Mouse (Mus musculus) forebrain, embryonic 12.5 days (tissue): Measurements from ENCODE around the gene Vti1b. TPM values are rescaled to one million over a fixed set of nuclear protein-coding genes. Genes with fewer than 3 reads are reported as not detected.
A peak's percentile ranks its signal among the peaks of the same experiment; 100 is the strongest.
"Not testable (repeated sequence)": the region's sequence is repeated elsewhere in the genome, so short reads cannot be mapped to it uniquely, and the experiment has no call there.

Experiments used
- ATAC-seq: fragments of 200-750 bp; cut with Nextera tagmentation; 2 replicates; pipeline ENCODE4 v1.8.0; 2017; ENCODE audit warnings: moderate TSS enrichment; ENCODE audit not compliant: low FRiP score
- H3K27ac ChIP-seq: fragments of 300-500 bp; sonication (generic); 2 replicates; pipeline ENCODE4 v1.5.1; 2016; ENCODE audit warnings: mild to moderate bottlenecking
- H3K27me3 ChIP-seq: fragments of 300-500 bp; sonication (generic); 2 replicates; pipeline ENCODE4 v1.6.1; 2016; ENCODE audit warnings: mild to moderate bottlenecking
- H3K36me3 ChIP-seq: fragments of 300-500 bp; sonication (generic); replicated peaks from 2 replicates; pipeline ENCODE4 v1.6.1; 2016; ENCODE audit warnings: mild to moderate bottlenecking
- H3K4me1 ChIP-seq: fragments of 300-500 bp; sonication (generic); 2 replicates; pipeline ENCODE4 v1.6.1; 2016
- H3K4me2 ChIP-seq: fragments of 300-500 bp; sonication (generic); 2 replicates; pipeline ENCODE4 v1.6.1; 2016; ENCODE audit warnings: mild to moderate bottlenecking, moderate library complexity
- H3K4me3 ChIP-seq: fragments of 300-500 bp; sonication (generic); replicated peaks from 2 replicates; pipeline ENCODE4 v1.5.1; 2016; ENCODE audit warnings: mild to moderate bottlenecking
- H3K9ac ChIP-seq: fragments of 300-500 bp; sonication (generic); 2 replicates; pipeline ENCODE4 v1.6.1; 2016; ENCODE audit warnings: mild to moderate bottlenecking
- H3K9me3 ChIP-seq: fragments of 300-500 bp; sonication (generic); 2 replicates; pipeline ENCODE4 v1.6.1; 2016
- WGBS: fragments of 180-500 bp; shearing (Covaris S2); methylation state at CpG from one replicate; pipeline ENCODE4 v1.1.7; 2016; 5-methylcytosine and 5-hydroxymethylcytosine counted together
- polyA plus RNA-seq: library from polyadenylated mRNA; unstranded; fragments of >200 nt; fragmentation: Nextera tagmentation; extraction: Ambion mirVana; gene quantifications from 2 replicates; pipeline ENCODE4 v1.2.1, GENCODE M21; 2016

Vti1b gene
- polyA plus RNA-seq = 108 and 109 TPM in 2 replicates

- WGBS = under 1% methylated on average over 69 of the region's 73 CpGs
- H3K27ac ChIP-seq = peak within 1 kb of the TSS; percentile 95
- H3K36me3 ChIP-seq = peaks cover 26% of the 10 kb centered on the region
- peak within 1 kb of the TSS; percentile 83 for H3K9ac ChIP-seq
- H3K9me3 ChIP-seq = no peaks in the 10 kb centered on the region
- peak within 1 kb of the TSS; percentile 96 for H3K4me3 ChIP-seq
- H3K27me3 ChIP-seq = no peaks in the 10 kb centered on the region
- peak within 1 kb of the TSS; percentile 67 for H3K4me2 ChIP-seq
- peak; percentile 97 for ATAC-seq
- H3K4me1 ChIP-seq = peaks cover 9% of the 10 kb centered on the region
Observed at GRCm38 (mm10) chr12:79172019-79172941, at the start of gene Vti1b. TSS of gene Vti1b (minus strand) at chr12:79172667.

GRCm38 (mm10) chr12:79217511-79217910 lies 45.0 kb upstream of the Vti1b start:
- 80% methylated on average over 5 of the region's 5 CpGs for WGBS
- H3K27ac ChIP-seq = no peak overlapping the region
- H3K9me3 ChIP-seq = no peaks in the 10 kb centered on the region
- no peak overlapping the region for H3K4me2 ChIP-seq
- ATAC-seq = no peak
- H3K36me3 ChIP-seq = no peaks in the 10 kb centered on the region
- H3K9ac ChIP-seq = no peak overlapping the region
- no peaks in the 10 kb centered on the region for H3K27me3 ChIP-seq
- no peaks in the 10 kb centered on the region for H3K4me1 ChIP-seq
- H3K4me3 ChIP-seq = no peak overlapping the region

GRCm38 (mm10) chr12:79211447-79211846 lies 39.0 kb upstream of the Vti1b start:
- 83% methylated on average over 8 of the region's 8 CpGs for WGBS
- no peak for ATAC-seq
- Histone ChIP-seq H3K27me3 (no peaks in the 10 kb centered on the region), H3K9me3 (no peaks in the 10 kb centered on the region), H3K4me2 (no peak overlapping the region), H3K27ac (no peak overlapping the region), H3K9ac (no peak overlapping the region), H3K36me3 (no peaks in the 10 kb centered on the region), H3K4me1 (peaks cover 8% of the 10 kb centered on the region), H3K4me3 (no peak overlapping the region)

GRCm38 (mm10) chr12:79208703-79209464 lies 36.4 kb upstream of the Vti1b start, which contains the start of gene Rdh12:
TSS of gene Rdh12 (plus strand) at chr12:79208914.
- H3K4me3 ChIP-seq = peak within 1 kb of the TSS; percentile 46
- H3K4me2 ChIP-seq = peak within 1 kb of the TSS; percentile 72
- WGBS = 6% methylated on average over 13 of the region's 13 CpGs
- no peak within 1 kb of the TSS for H3K27ac ChIP-seq
- H3K9me3 ChIP-seq = no peaks in the 10 kb centered on the region
- no peaks in the 10 kb centered on the region for H3K27me3 ChIP-seq
- no peaks in the 10 kb centered on the region for H3K36me3 ChIP-seq
- peak within 1 kb of the TSS; percentile 45; the same call in 1 of the 2 replicates for H3K9ac ChIP-seq
- no peak for ATAC-seq
- H3K4me1 ChIP-seq = peaks cover 8% of the 10 kb centered on the region

- WGBS = 78% methylated on average over 3 of the region's 3 CpGs
- no peak for ATAC-seq
Observed at GRCm38 (mm10) chr12:79201882-79202281, 29.4 kb upstream of the Vti1b start.

GRCm38 (mm10) chr12:79197105-79197504 lies 24.6 kb upstream of the Vti1b start:
- Histone ChIP-seq H3K27ac (no peak overlapping the region), H3K36me3 (no peaks in the 10 kb centered on the region), H3K4me2 (no peak overlapping the region), H3K4me3 (no peak overlapping the region), H3K9me3 (no peaks in the 10 kb centered on the region), H3K27me3 (no peaks in the 10 kb centered on the region), H3K4me1 (no peaks in the 10 kb centered on the region), H3K9ac (no peak overlapping the region)
- ATAC-seq = no peak
- 86% methylated on average over 5 of the region's 5 CpGs for WGBS

More at GRCm38 (mm10) chr12:79201882-79202281, 29.4 kb upstream of the Vti1b start:
- H3K27me3 ChIP-seq = no peaks in the 10 kb centered on the region
- H3K4me2 ChIP-seq = no peak overlapping the region
- no peaks in the 10 kb centered on the region for H3K36me3 ChIP-seq
- no peak overlapping the region for H3K27ac ChIP-seq
- H3K9me3 ChIP-seq = no peaks in the 10 kb centered on the region
- H3K4me1 ChIP-seq = no peaks in the 10 kb centered on the region
- H3K9ac ChIP-seq = no peak overlapping the region
- H3K4me3 ChIP-seq = no peak overlapping the region

- Histone ChIP-seq H3K9ac (no peak overlapping the region), H3K4me1 (peaks cover 20% of the 10 kb centered on the region), H3K36me3 (no peaks in the 10 kb centered on the region; the same call in 1 of the 2 replicates), H3K4me2 (no peak overlapping the region), H3K4me3 (no peak overlapping the region), H3K27me3 (no peaks in the 10 kb centered on the region), H3K27ac (no peak overlapping the region), H3K9me3 (no peaks in the 10 kb centered on the region)
- WGBS = 9% methylated on average over 3 of the region's 3 CpGs
- no peak for ATAC-seq
Observed at GRCm38 (mm10) chr12:79193441-79193840, 21.0 kb upstream of the Vti1b start.

GRCm38 (mm10) chr12:79192193-79192592 lies 19.7 kb upstream of the Vti1b start, which contains the start of gene Rdh11:
TSS of gene Rdh11 (minus strand) at chr12:79192293.
- Histone ChIP-seq H3K4me3 (peak within 1 kb of the TSS; percentile 74), H3K4me2 (peak within 1 kb of the TSS; percentile 81), H3K27ac (peak within 1 kb of the TSS; percentile 65), H3K4me1 (peaks cover 20% of the 10 kb centered on the region), H3K9ac (peak within 1 kb of the TSS; percentile 79), H3K9me3 (no peaks in the 10 kb centered on the region), H3K27me3 (no peaks in the 10 kb centered on the region), H3K36me3 (peaks cover 11% of the 10 kb centered on the region)
- ATAC-seq = peak; percentile 34; the same call in 1 of the 2 replicates
- 65% methylated on average over 6 of the region's 6 CpGs for WGBS

GRCm38 (mm10) chr12:79191701-79192100 lies 19.2 kb upstream of the Vti1b start:
- H3K4me1 ChIP-seq = peaks cover 20% of the 10 kb centered on the region
- peak; percentile 84 for ATAC-seq
- 0 out of 2 replicates have a peak overlapping the region, but pooled peaks have one; percentile 65 for H3K27ac ChIP-seq
- peak overlapping the region; percentile 81 for H3K4me2 ChIP-seq
- H3K36me3 ChIP-seq = peaks cover 16% of the 10 kb centered on the region
- H3K9ac ChIP-seq = peak overlapping the region; percentile 79
- H3K27me3 ChIP-seq = no peaks in the 10 kb centered on the region
- no peaks in the 10 kb centered on the region for H3K9me3 ChIP-seq
- peak overlapping the region; percentile 74 for H3K4me3 ChIP-seq
- WGBS = 4% methylated on average over 14 of the region's 14 CpGs

- H3K27me3 ChIP-seq = no peaks in the 10 kb centered on the region
- peaks cover 20% of the 10 kb centered on the region for H3K4me1 ChIP-seq
- under 1% methylated on average over 18 of the region's 18 CpGs for WGBS
- H3K4me3 ChIP-seq = peak overlapping the region; percentile 74
- peak overlapping the region; percentile 81 for H3K4me2 ChIP-seq
- H3K36me3 ChIP-seq = peaks cover 22% of the 10 kb centered on the region
- H3K9ac ChIP-seq = peak overlapping the region; percentile 79
- no peaks in the 10 kb centered on the region for H3K9me3 ChIP-seq
- H3K27ac ChIP-seq = peak overlapping the region; percentile 65
- peak; percentile 93 for ATAC-seq
Observed at GRCm38 (mm10) chr12:79190931-79191673, 18.6 kb upstream of the Vti1b start.

- H3K4me1 ChIP-seq, H3K9ac ChIP-seq, H3K4me2 ChIP-seq, H3K9me3 ChIP-seq, ATAC-seq, H3K27ac ChIP-seq, H3K27me3 ChIP-seq, H3K4me3 ChIP-seq: not testable (repeated sequence)
- WGBS = 86% methylated on average over 5 of the region's 6 CpGs
- H3K36me3 ChIP-seq = peaks cover 74% of the 10 kb centered on the region
Observed at GRCm38 (mm10) chr12:79185160-79185559, 12.7 kb upstream of the Vti1b start.
